Mouse (Mus musculus) CH12.LX (cell line): ENCODE results near the gene Cox8a. TPM values are rescaled to one million over a fixed set of nuclear protein-coding genes. Genes with fewer than 3 reads are reported as not detected.
A peak's percentile ranks its signal among the peaks of the same experiment; 100 is the strongest.

ENCODE experiments used
- DNase-seq: peaks from one replicate; pipeline ENCODE4 v3.0.0-alpha.2; 2013; ENCODE audit errors: extremely low read depth
- H3K27ac ChIP-seq: 2 replicates; pipeline ENCODE4 v1.5.1; 2012; ENCODE audit warnings: low read depth, mild to moderate bottlenecking, control low read depth, moderate library complexity; ENCODE audit not compliant: insufficient read depth
- H3K27me3 ChIP-seq: replicated peaks from 2 replicates; pipeline ENCODE3; 2012; ENCODE audit warnings: inconsistent platforms
- H3K36me3 ChIP-seq, 2 experiments: replicated peaks in 1 of 2; 2 replicates each; pipeline versions ENCODE3 to v1.6.1; 2012; ENCODE audit warnings: inconsistent platforms in 1 of 2, low read length in 1 of 2, mild to moderate bottlenecking in 1 of 2, mixed read lengths in 1 of 2, moderate library complexity in 1 of 2; ENCODE audit not compliant: control insufficient read depth in 1 of 2, insufficient read depth in 1 of 2
- H3K4me1 ChIP-seq, 2 experiments: 2 replicates each; pipeline ENCODE4 v1.6.1; 2012; ENCODE audit warnings: inconsistent platforms in 1 of 2, moderate library complexity in 1 of 2; ENCODE audit not compliant: insufficient read depth in 2 of 2, control insufficient read depth in 1 of 2
- H3K4me2 ChIP-seq: 2 replicates; pipeline ENCODE4 v1.6.1; 2012; ENCODE audit warnings: low read depth, mild to moderate bottlenecking, control low read depth; ENCODE audit not compliant: poor library complexity, insufficient read depth, severe bottlenecking
- H3K4me3 ChIP-seq, 3 experiments: fragments of 150-350 bp in 1 of 3; sonication (generic) in 1 of 3; replicated peaks in 1 of 3; 2 replicates each; pipeline versions ENCODE3 to v1.5.1; 2011 to 2012; ENCODE audit warnings: low read depth in 2 of 3, low read length in 2 of 3, mild to moderate bottlenecking in 2 of 3, moderate library complexity in 2 of 3, control low read depth in 1 of 3, improper control_type of control experiment in 1 of 3, inconsistent platforms in 1 of 3, mixed read lengths in 1 of 3; ENCODE audit not compliant: poor library complexity in 1 of 3
- H3K79me2 ChIP-seq: replicated peaks from 2 replicates; pipeline ENCODE4 v1.6.1; 2012; ENCODE audit warnings: mild to moderate bottlenecking, moderate library complexity; ENCODE audit not compliant: control insufficient read depth, poor library complexity, insufficient read depth, severe bottlenecking; ENCODE audit errors: extremely low read depth
- H3K9ac ChIP-seq: 2 replicates; pipeline ENCODE4 v1.6.1; 2012; ENCODE audit warnings: low read depth, mild to moderate bottlenecking, control low read depth, moderate library complexity; ENCODE audit not compliant: insufficient read depth
- H3K9me3 ChIP-seq: replicated peaks from 2 replicates; pipeline ENCODE3; 2012; ENCODE audit warnings: low read length, inconsistent platforms, mixed read lengths
- BHLHE40 ChIP-seq: IDR thresholded peaks from 2 replicates; pipeline ENCODE4 v1.6.1; 2011; ENCODE audit warnings: mild to moderate bottlenecking, low read depth, low read length, improper control_type of control experiment
- CHD2 ChIP-seq: IDR thresholded peaks from 2 replicates; pipeline ENCODE4 v1.6.1; 2011; ENCODE audit warnings: low read length, improper control_type of control experiment
- CTCF ChIP-seq, 2 experiments: IDR thresholded peaks in 1 of 2; conservative IDR thresholded peaks in 1 of 2; 2 replicates each; pipeline ENCODE4 v1.5.1; 2011 to 2012; ENCODE audit warnings: low read depth in 2 of 2, low read length in 2 of 2, improper control_type of control experiment in 1 of 2, inconsistent platforms in 1 of 2, mild to moderate bottlenecking in 1 of 2, moderate library complexity in 1 of 2
- ELF1 ChIP-seq: IDR thresholded peaks from 2 replicates; pipeline ENCODE4 v1.6.1; 2014; ENCODE audit warnings: low read depth, mild to moderate bottlenecking, inconsistent platforms, low read length, improper control_type of control experiment
- ETS1 ChIP-seq: conservative IDR thresholded peaks from 2 replicates; pipeline ENCODE4 v1.6.1; 2012; ENCODE audit warnings: low read depth, mild to moderate bottlenecking, inconsistent platforms, low read length, improper control_type of control experiment, moderate library complexity
- HCFC1 ChIP-seq: IDR thresholded peaks from 2 replicates; pipeline ENCODE4 v1.6.1; 2012; ENCODE audit warnings: low read depth, mild to moderate bottlenecking, inconsistent platforms, low read length, improper control_type of control experiment
- IRF4 ChIP-seq: IDR thresholded peaks from 2 replicates; pipeline ENCODE4 v1.6.1; 2014; ENCODE audit warnings: low read depth, mild to moderate bottlenecking, inconsistent platforms, low read length, improper control_type of control experiment
- KAT2A ChIP-seq: IDR thresholded peaks from 2 replicates; pipeline ENCODE4 v1.6.1; 2012; ENCODE audit warnings: low read length, improper control_type of control experiment, inconsistent platforms; ENCODE audit not compliant: insufficient replicate concordance
- MAX ChIP-seq: IDR thresholded peaks from 2 replicates; pipeline ENCODE4 v1.6.1; 2011; ENCODE audit warnings: low read length, improper control_type of control experiment
- MAZ ChIP-seq: IDR thresholded peaks from 2 replicates; pipeline ENCODE4 v1.6.1; 2012; ENCODE audit warnings: low read depth, mild to moderate bottlenecking, inconsistent platforms, low read length, improper control_type of control experiment, moderate library complexity
- MEF2A ChIP-seq: IDR thresholded peaks from 2 replicates; pipeline ENCODE4 v1.6.1; 2014; ENCODE audit warnings: low read depth, mild to moderate bottlenecking, inconsistent platforms, low read length, improper control_type of control experiment, borderline replicate concordance
- MXI1 ChIP-seq: IDR thresholded peaks from 2 replicates; pipeline ENCODE4 v1.6.1; 2011; ENCODE audit warnings: mild to moderate bottlenecking, low read depth, low read length, improper control_type of control experiment
- MYC ChIP-seq: IDR thresholded peaks from 2 replicates; pipeline ENCODE4 v1.6.1; 2011; ENCODE audit warnings: low read depth, mild to moderate bottlenecking, improper control_type of control experiment, low read length
- NELFE ChIP-seq: IDR thresholded peaks from 2 replicates; pipeline ENCODE4 v1.6.1; 2011; ENCODE audit warnings: low read depth, low read length, improper control_type of control experiment
- POLR2AphosphoS2 ChIP-seq: IDR thresholded peaks from 2 replicates; pipeline ENCODE4 v1.6.1; 2011; ENCODE audit warnings: low read depth, low read length, improper control_type of control experiment
- RAD21 ChIP-seq: IDR thresholded peaks from 2 replicates; pipeline ENCODE4 v1.6.1; 2011; ENCODE audit warnings: low read depth, mild to moderate bottlenecking, low read length, improper control_type of control experiment, moderate library complexity
- SIN3A ChIP-seq: IDR thresholded peaks from 2 replicates; pipeline ENCODE4 v1.6.1; 2012; ENCODE audit warnings: low read length, improper control_type of control experiment, inconsistent platforms
- SMC3 ChIP-seq: IDR thresholded peaks from 2 replicates; pipeline ENCODE4 v1.6.1; 2011; ENCODE audit warnings: low read depth, low read length, improper control_type of control experiment
- UBTF ChIP-seq: IDR thresholded peaks from 2 replicates; pipeline ENCODE4 v1.6.1; 2012; ENCODE audit warnings: low read depth, mild to moderate bottlenecking, inconsistent platforms, low read length, improper control_type of control experiment, moderate library complexity
- ZC3H11A ChIP-seq: IDR thresholded peaks from 2 replicates; pipeline ENCODE4 v1.6.1; 2012; ENCODE audit warnings: low read depth, mild to moderate bottlenecking, inconsistent platforms, low read length, improper control_type of control experiment
- ZNF384 ChIP-seq: IDR thresholded peaks from 2 replicates; pipeline ENCODE4 v1.6.1; 2012; ENCODE audit warnings: low read depth, low read length, improper control_type of control experiment, inconsistent platforms
- dilution Hi-C: fragments of 300-500 bp; cut with MboI; formaldehyde crosslinking; loops from 2 replicates; pipeline ENCODE4 v1.14.3; 2020; ENCODE audit warnings: low sequenced_read_pairs; ENCODE audit not compliant: extremely low pct_unique_long_range_greater_than_20kb, extremely low pct_ligation_motif_present
- in situ Hi-C: fragments of 300-500 bp; cut with MboI; formaldehyde crosslinking; loops from 3 replicates; pipeline ENCODE4 v1.14.3; 2019; ENCODE audit warnings: low sequenced_read_pairs, low pct_ligation_motif_present, low pct_unique_long_range_greater_than_20kb, mixed read lengths
- polyA plus RNA-seq: library from polyadenylated mRNA; unstranded; fragments of >175 nt; gene quantifications from 2 replicates; pipeline ENCODE4 v1.2.1, GENCODE M21; 2012; ENCODE audit warnings: low read depth; ENCODE audit not compliant: insufficient read length
- total RNA-seq, 2 experiments: library from RNA; depleted of rRNA; stranded (reverse); fragments of 300-350 nt in 1 of 2; fragments of >200 nt in 1 of 2; gene quantifications; 2 replicates each; pipeline ENCODE4 v1.2.3; 2012 to 2014

Cox8a gene
- total and polyA plus RNA-seq, 3 experiments: 326 to 896 (median 822) TPM

DNA sequence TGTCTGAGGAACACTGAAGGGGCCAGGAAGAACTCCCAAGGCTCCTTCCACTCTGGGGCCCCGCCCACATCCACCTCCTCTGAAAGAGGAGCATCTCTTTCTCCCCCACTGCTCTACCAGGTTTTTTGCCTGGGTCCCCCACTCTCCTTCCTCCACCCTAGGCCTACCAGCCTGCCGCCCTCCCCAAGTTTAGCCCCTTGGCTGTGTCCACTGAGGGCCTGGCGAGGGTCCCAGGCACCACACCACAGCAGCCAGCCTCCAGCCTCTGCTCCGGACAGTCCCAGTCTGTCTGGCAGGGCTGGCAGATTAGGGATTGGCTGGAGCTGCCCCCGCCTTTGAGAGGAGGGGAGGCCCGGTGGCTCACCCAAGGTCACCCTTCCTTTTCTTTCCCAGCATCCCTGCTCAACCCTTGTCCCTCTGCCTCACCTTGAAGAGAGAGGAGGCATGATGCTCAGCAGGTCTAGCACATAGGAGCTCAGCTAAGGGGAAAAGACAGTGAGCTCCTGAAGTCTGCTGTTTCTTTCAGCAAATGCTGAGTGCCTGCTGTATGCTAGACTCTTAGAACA is 47.4 kb upstream of the Cox8a start:
- Histone ChIP-seq H3K4me2 (no peak overlapping the region), H3K79me2 (no peaks in the 10 kb centered on the region), H3K27ac (no peak overlapping the region), H3K9ac (no peak overlapping the region), H3K4me1 (peaks cover 13 to 48% of the 10 kb centered on the region in 2 experiments), H3K27me3 (no peaks in the 10 kb centered on the region), H3K36me3 (peaks cover 0 to 1% of the 10 kb centered on the region in 2 experiments), H3K9me3 (peaks cover 8% of the 10 kb centered on the region), H3K4me3 (no peak overlapping the region)
- DNase-seq: no peak
- dilution Hi-C loops (no loop called here), in situ Hi-C loops (loop anchor here (5.0 kb wide), 1 partner anchor 82 kb away; no protein-coding TSS in a partner anchor)
- TF ChIP-seq KAT2A: no peak

DNA sequence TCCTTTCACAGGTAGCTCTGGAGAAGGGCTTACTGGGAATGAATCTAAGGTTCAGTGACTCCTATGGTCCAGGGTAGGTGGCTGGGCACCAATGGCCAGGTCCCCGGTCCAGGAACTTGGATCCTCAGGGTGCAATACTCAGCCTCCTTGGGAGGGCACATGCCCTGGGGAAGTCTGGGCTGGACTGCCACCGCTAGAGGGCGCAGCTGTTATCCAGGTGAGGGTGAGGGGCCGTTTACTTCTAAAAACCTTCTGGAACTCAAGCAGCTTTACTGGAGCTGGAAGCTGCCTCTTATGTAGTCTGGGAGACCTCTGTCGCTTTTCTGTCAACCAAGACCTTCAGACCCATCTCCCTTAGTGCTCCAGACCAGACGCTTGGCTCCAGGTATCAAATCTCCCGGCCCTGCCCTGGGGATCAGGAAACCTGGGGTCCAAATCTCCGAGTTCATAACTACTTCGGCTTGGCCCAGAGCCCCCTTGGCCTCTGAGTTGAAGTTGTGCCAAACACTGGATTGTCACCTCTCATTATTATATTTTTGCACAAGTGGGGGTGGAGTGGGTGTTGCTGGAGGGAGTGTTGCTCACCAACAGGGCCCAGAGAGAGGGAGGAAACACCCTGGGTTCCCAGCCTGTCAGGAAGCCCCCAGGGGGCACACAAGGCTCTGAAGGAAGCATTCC is 46.8 kb upstream of the Cox8a start:
- H3K4me3 ChIP-seq: no peak overlapping the region
- peak; percentile 80 for DNase-seq
- no peak overlapping the region for H3K4me2 ChIP-seq
- no peak overlapping the region for H3K9ac ChIP-seq
- in situ Hi-C loops (no loop called here), dilution Hi-C loops (no loop called here)
- TF ChIP-seq IRF4 (peak; percentile 42; the same call in 1 of the 2 replicates), SIN3A (0 out of 2 replicates have a peak, but pooled peaks have one; percentile 40), MEF2A (no peak), UBTF (no peak), MXI1 (peak; percentile 47; the same call in 1 of the 2 replicates), ELF1 (peak; percentile 38; the same call in 1 of the 2 replicates), MYC (peak; percentile 83; the same call in 1 of the 2 replicates), RAD21 (peak; percentile 74), SMC3 (peak; percentile 89), KAT2A (no peak), ETS1 (no peak), MAX (peak; percentile 67; the same call in 1 of the 2 replicates), ZC3H11A (peak; percentile 40; the same call in 1 of the 2 replicates), CTCF (conservative IDR thresholded peaks at IDR 0.05 in 1 of 2, IDR thresholded peaks at IDR 0.05 in 1 of 2; ENCODE audit: low read depth in 2 of 2, low read length in 2 of 2) (peak; percentile 80 to 93), NELFE (0 out of 2 replicates have a peak, but pooled peaks have one; percentile 37), CHD2 (peak; percentile 51; the same call in 1 of the 2 replicates), HCFC1 (0 out of 2 replicates have a peak, but pooled peaks have one; percentile 20), MAZ (peak; percentile 73), POLR2AphosphoS2 (no peak), BHLHE40 (peak; percentile 57), ZNF384 (no peak)
- no peaks in the 10 kb centered on the region for H3K79me2 ChIP-seq
- peaks cover 8% of the 10 kb centered on the region for H3K9me3 ChIP-seq
- H3K27ac ChIP-seq: no peak overlapping the region
- no peaks in the 10 kb centered on the region for H3K27me3 ChIP-seq
- H3K36me3 ChIP-seq: no peaks in the 10 kb centered on the region
- H3K4me1 ChIP-seq: peaks cover 7 to 42% of the 10 kb centered on the region in 2 experiments
